Mouse (Mus musculus): ENCODE data around the gene Supt6. TPM values are rescaled to one million over a fixed set of nuclear protein-coding genes. Genes with fewer than 3 reads are reported as not detected.
A peak's percentile ranks its signal among the peaks of the same experiment; 100 is the strongest.

Supt6 gene
- total RNA-seq, 2 experiments from 2014 or later = 86.3 to 87.6 TPM

GRCm38 (mm10) chr11:78240193-78240857, 5.5 kb downstream of the Supt6 start:
- intact Hi-C loops (cut with DNase I) = no loop called here
- no peak for DNase-seq (ENCODE audit: extremely low spot score in 1 of 2, low spot score in 2 of 2)

GRCm38 (mm10) chr11:78231518-78231917, 14.3 kb downstream of the Supt6 start:
- DNase-seq (ENCODE audit: extremely low spot score in 1 of 2, low spot score in 2 of 2) = no peak
- intact Hi-C loops (cut with DNase I) = no loop called here

GRCm38 (mm10) chr11:78223586-78223985, 22.2 kb downstream of the Supt6 start:
- intact Hi-C loops (cut with DNase I) = loop anchor here (5.0 kb wide), 1 partner anchor 49 kb away; no protein-coding TSS in a partner anchor
- no peak for DNase-seq (ENCODE audit: extremely low spot score in 1 of 2, low spot score in 2 of 2)

GRCm38 (mm10) chr11:78215709-78216317, 30.0 kb downstream of the Supt6 start:
- intact Hi-C loops (cut with DNase I) = no loop called here
- peak; percentile 28 to 29 for DNase-seq (ENCODE audit: extremely low spot score in 1 of 2, low spot score in 2 of 2)

GRCm38 (mm10) chr11:78213086-78213817, 32.5 kb downstream of the Supt6 start:
- DNase-seq (ENCODE audit: extremely low spot score in 1 of 2, low spot score in 2 of 2) = peak in 1 of 2 experiments; percentile 17
- intact Hi-C loops (cut with DNase I) = loop anchor here (5.0 kb wide), 1 partner anchor 54 kb away; no protein-coding TSS in a partner anchor

- intact Hi-C loops (cut with DNase I) = loop anchor here (5.0 kb wide), 1 partner anchor 56 kb away; no protein-coding TSS in a partner anchor
- DNase-seq (ENCODE audit: extremely low spot score in 1 of 2, low spot score in 2 of 2) = peak in 1 of 2 experiments; percentile 22
Observed at GRCm38 (mm10) chr11:78211513-78211912, 34.3 kb downstream of the Supt6 start.

- intact Hi-C loops (cut with DNase I) = loop anchor here (5.0 kb wide), 1 partner anchor 57 kb away; no protein-coding TSS in a partner anchor
Observed at GRCm38 (mm10) chr11:78210615-78211014, 35.2 kb downstream of the Supt6 start.

GRCm38 (mm10) chr11:78209886-78210285, 35.9 kb downstream of the Supt6 start:
- no peak for DNase-seq (ENCODE audit: extremely low spot score in 1 of 2, low spot score in 2 of 2)
- intact Hi-C loops (cut with DNase I) = loop anchor here (5.0 kb wide), 1 partner anchor 57 kb away; no protein-coding TSS in a partner anchor

More at GRCm38 (mm10) chr11:78210615-78211014, 35.2 kb downstream of the Supt6 start:
- DNase-seq (ENCODE audit: extremely low spot score in 1 of 2, low spot score in 2 of 2) = no peak

GRCm38 (mm10) chr11:78207190-78207589, 38.6 kb downstream of the Supt6 start:
- intact Hi-C loops (cut with DNase I) = no loop called here
- no peak for DNase-seq (ENCODE audit: extremely low spot score in 1 of 2, low spot score in 2 of 2)

GRCm38 (mm10) chr11:78205361-78206206, 40.2 kb downstream of the Supt6 start:
- intact Hi-C loops (cut with DNase I) = no loop called here

GRCm38 (mm10) chr11:78204287-78204686, 41.5 kb downstream of the Supt6 start:
- intact Hi-C loops (cut with DNase I) = no loop called here
- no peak for DNase-seq (ENCODE audit: extremely low spot score in 1 of 2, low spot score in 2 of 2)

More at GRCm38 (mm10) chr11:78205361-78206206, 40.2 kb downstream of the Supt6 start:
- DNase-seq (ENCODE audit: extremely low spot score in 1 of 2, low spot score in 2 of 2) = no peak

- DNase-seq (ENCODE audit: extremely low spot score in 1 of 2, low spot score in 2 of 2) = no peak
- intact Hi-C loops (cut with DNase I) = no loop called here
Observed at GRCm38 (mm10) chr11:78202372-78202771, 43.4 kb downstream of the Supt6 start.

GRCm38 (mm10) chr11:78195101-78195863, 50.5 kb downstream of the Supt6 start:
- DNase-seq (ENCODE audit: extremely low spot score in 1 of 2, low spot score in 2 of 2) = no peak
- intact Hi-C loops (cut with DNase I) = no loop called here

- peak in 1 of 2 experiments; percentile 83 for DNase-seq (ENCODE audit: extremely low spot score in 1 of 2, low spot score in 2 of 2)
Observed at GRCm38 (mm10) chr11:78194411-78195100, 51.2 kb downstream of the Supt6 start.

GRCm38 (mm10) chr11:78193113-78193512, 52.7 kb downstream of the Supt6 start, which contains the start of gene Proca1:
Gene Proca1 (plus strand): TSS chr11:78193392.
- intact Hi-C loops (cut with DNase I) = no loop called here

More at GRCm38 (mm10) chr11:78194411-78195100, 51.2 kb downstream of the Supt6 start:
- intact Hi-C loops (cut with DNase I) = no loop called here

GRCm38 (mm10) chr11:78190041-78190440, 55.7 kb downstream of the Supt6 start:
- intact Hi-C loops (cut with DNase I) = no loop called here
- DNase-seq (ENCODE audit: extremely low spot score in 1 of 2, low spot score in 2 of 2) = no peak

More at GRCm38 (mm10) chr11:78193113-78193512, 52.7 kb downstream of the Supt6 start, which contains the start of gene Proca1:
- DNase-seq (ENCODE audit: extremely low spot score in 1 of 2, low spot score in 2 of 2) = no peak
